ENCODE assay signal across 8 mouse cellular contexts in genomic region chr2:60801571-60802155, GRCm38 (mm10).
DNase-seq lines count a peak whose midpoint lies in the region; ATAC-seq lines count a peak whose summit lies in the region.

No protein-coding gene starts in this region.

- H3K4me2 ChIP-seq in forebrain, embryonic 12.5 days: peak overlapping the region; percentile 36
- no peak overlapping the region for H3K4me2 ChIP-seq in forebrain, embryonic 11.5 days (ENCODE audit: low read depth, low read length, severe bottlenecking)
- peak overlapping the region; percentile 45 for H3K4me2 ChIP-seq in lung, embryonic 15.5 days
- H3K4me2 ChIP-seq in limb, embryonic 13.5 days (replicated peaks): peak overlapping the region; percentile 40
- H3K4me2 ChIP-seq in stomach, embryonic 14.5 days (replicated peaks; ENCODE audit: low read depth, low read length): peak overlapping the region; percentile 37; the same call in 1 of the 2 replicates

- no peaks in the 10 kb centered on the region for H3K36me3 ChIP-seq in forebrain, embryonic 12.5 days (replicated peaks)
- no peaks in the 10 kb centered on the region for H3K36me3 ChIP-seq in forebrain, embryonic 11.5 days (ENCODE audit: control insufficient read depth, insufficient read depth, low read length)
- no peaks in the 10 kb centered on the region for H3K36me3 ChIP-seq in lung, embryonic 15.5 days
- peaks cover 9% of the 10 kb centered on the region for H3K36me3 ChIP-seq in limb, embryonic 13.5 days
- H3K36me3 ChIP-seq in stomach, embryonic 14.5 days (ENCODE audit: control insufficient read depth, insufficient read depth, low read length): no peaks in the 10 kb centered on the region

- 0 out of 2 replicates have a peak overlapping the region, but pooled peaks have one; percentile 8 for H3K4me3 ChIP-seq in forebrain, embryonic 12.5 days (replicated peaks)
- no peak overlapping the region for H3K4me3 ChIP-seq in forebrain, embryonic 11.5 days (ENCODE audit: low read depth, low read length)
- no peak overlapping the region for H3K4me3 ChIP-seq in lung, embryonic 15.5 days
- no peak overlapping the region for H3K4me3 ChIP-seq in limb, embryonic 13.5 days
- H3K4me3 ChIP-seq in stomach, embryonic 14.5 days (ENCODE audit: low read depth, low read length): no peak overlapping the region

- no peak overlapping the region for H3K27ac ChIP-seq in forebrain, embryonic 12.5 days
- no peak overlapping the region for H3K27ac ChIP-seq in forebrain, embryonic 11.5 days (ENCODE audit: low read depth, low read length)
- no peak overlapping the region for H3K27ac ChIP-seq in lung, embryonic 15.5 days
- H3K27ac ChIP-seq in limb, embryonic 13.5 days: no peak overlapping the region
- H3K27ac ChIP-seq in stomach, embryonic 14.5 days (ENCODE audit: low read length): no peak overlapping the region; the same call in 1 of the 2 replicates

- no peak for ATAC-seq in forebrain, embryonic 12.5 days (ENCODE audit: low FRiP score)
- no peak for ATAC-seq in forebrain, embryonic 11.5 days (replicated peaks; ENCODE audit: low FRiP score)
- ATAC-seq in lung, embryonic 15.5 days (ENCODE audit: borderline replicate concordance, extremely low read depth, low FRiP score, low TSS enrichment): no peak
- no peak for ATAC-seq in limb, embryonic 13.5 days (ENCODE audit: low FRiP score, low read depth)
- ATAC-seq in stomach, embryonic 14.5 days (ENCODE audit: insufficient number of reproducible peaks, insufficient read depth, low FRiP score, low read depth): no peak

- no peaks in the 10 kb centered on the region for H3K9me3 ChIP-seq in forebrain, embryonic 12.5 days
- H3K9me3 ChIP-seq in forebrain, embryonic 11.5 days (ENCODE audit: control insufficient read depth, low read length): no peaks in the 10 kb centered on the region
- no peaks in the 10 kb centered on the region for H3K9me3 ChIP-seq in lung, embryonic 15.5 days
- H3K9me3 ChIP-seq in limb, embryonic 13.5 days: no peaks in the 10 kb centered on the region
- H3K9me3 ChIP-seq in stomach, embryonic 14.5 days (ENCODE audit: control insufficient read depth, low read depth, low read length): no peaks in the 10 kb centered on the region

- DNase-seq in forebrain, embryonic 11.5 days (ENCODE audit: low spot score): no peak
- DNase-seq in lung, postnatal 25 days (ENCODE audit: low spot score): no peak
- DNase-seq in right cerebral cortex, postnatal 36 days (ENCODE audit: low spot score in 2 of 2): no peak
- DNase-seq in natural killer cell, adult 2 months (ENCODE audit: low spot score in 2 of 2): no peak

- H3K9ac ChIP-seq in forebrain, embryonic 12.5 days: no peak overlapping the region
- no peak overlapping the region for H3K9ac ChIP-seq in forebrain, embryonic 11.5 days (ENCODE audit: low read length)
- no peak overlapping the region for H3K9ac ChIP-seq in lung, embryonic 15.5 days
- no peak overlapping the region for H3K9ac ChIP-seq in limb, embryonic 13.5 days
- no peak overlapping the region for H3K9ac ChIP-seq in stomach, embryonic 14.5 days (replicated peaks; ENCODE audit: low read depth, low read length)

- peaks cover 87% of the 10 kb centered on the region for H3K27me3 ChIP-seq in forebrain, embryonic 12.5 days
- peaks cover 81% of the 10 kb centered on the region for H3K27me3 ChIP-seq in forebrain, embryonic 11.5 days (ENCODE audit: control insufficient read depth, insufficient read depth, low read length)
- no peaks in the 10 kb centered on the region for H3K27me3 ChIP-seq in lung, embryonic 15.5 days
- H3K27me3 ChIP-seq in limb, embryonic 13.5 days: no peaks in the 10 kb centered on the region
- no peaks in the 10 kb centered on the region for H3K27me3 ChIP-seq in stomach, embryonic 14.5 days (ENCODE audit: control insufficient read depth, insufficient read depth, low read length)

- WGBS in forebrain, embryonic 12.5 days: 13% methylated on average over 12 of the region's 12 CpGs
- WGBS in forebrain, embryonic 11.5 days: 12% methylated on average over 12 of the region's 12 CpGs
- 65% methylated on average over 12 of the region's 12 CpGs for whole genome bisulfite sequencing in lung, embryonic 15.5 days
- WGBS in limb, embryonic 13.5 days: 51% methylated on average over 12 of the region's 12 CpGs
- 55% methylated on average over 12 of the region's 12 CpGs for WGBS in stomach, embryonic 14.5 days

- H3K4me1 ChIP-seq in forebrain, embryonic 12.5 days: peaks cover 35% of the 10 kb centered on the region
- H3K4me1 ChIP-seq in forebrain, embryonic 11.5 days (replicated peaks; ENCODE audit: control insufficient read depth, insufficient read depth, low read length): peaks cover 14% of the 10 kb centered on the region; the same call in 1 of the 2 replicates
- H3K4me1 ChIP-seq in lung, embryonic 15.5 days: peaks cover 69% of the 10 kb centered on the region
- H3K4me1 ChIP-seq in limb, embryonic 13.5 days: peaks cover 74% of the 10 kb centered on the region
- peaks cover 31% of the 10 kb centered on the region for H3K4me1 ChIP-seq in stomach, embryonic 14.5 days (ENCODE audit: control insufficient read depth, insufficient read depth, low read length)
